Mouse (Mus musculus): ENCODE data around the gene Gm11559. TPM values are rescaled to one million over a fixed set of nuclear protein-coding genes. Genes with fewer than 3 reads are reported as not detected.

Gm11559 gene
- not detected in 2 replicates for polyA plus RNA-seq (2015; fragmentation: Nextera tagmentation; extraction: Ambion mirVana)

GRCm38 (mm10) chr11:99864176-99864575 lies at the start of gene Gm11559:
Gm11559 (plus strand) TSS chr11:99864476.

GRCm38 (mm10) chr11:99815566-99815965 lies 48.7 kb upstream of the Gm11559 start, which contains the start of gene Gm11564:
Gm11564 (minus strand) TSS chr11:99815666.

GRCm38 (mm10) chr11:99837966-99838365 lies 26.3 kb upstream of the Gm11559 start, which contains the start of gene 2300003K06Rik:
2300003K06Rik (minus strand) TSS chr11:99838066.

GRCm38 (mm10) chr11:99851508-99851907 lies 12.8 kb upstream of the Gm11559 start, which contains the start of gene Krtap4-16:
Krtap4-16 (minus strand) TSS chr11:99851608.

GRCm38 (mm10) chr11:99857617-99858016 lies 6.7 kb upstream of the Gm11559 start, which contains the start of gene Gm11568:
Gm11568 (plus strand) TSS chr11:99857917.

GRCm38 (mm10) chr11:99873089-99873488 lies 8.8 kb downstream of the Gm11559 start, which contains the start of gene Krtap9-1:
Krtap9-1 (plus strand) TSS chr11:99873389.

GRCm38 (mm10) chr11:99878887-99879286 lies 14.6 kb downstream of the Gm11559 start, which contains the start of gene Gm11567:
Gm11567 (plus strand) TSS chr11:99879187.

GRCm38 (mm10) chr11:99907620-99908019 lies 43.3 kb downstream of the Gm11559 start, which contains the start of gene Krtap31-1:
Krtap31-1 (plus strand) TSS chr11:99907920.

GRCm38 (mm10) chr11:99914451-99914850 lies 50.2 kb downstream of the Gm11559 start, which contains the start of gene Gm11565:
Gm11565 (plus strand) TSS chr11:99914751.

Other genes with a start within 250 kb of the Gm11559 start
- gene Krtap2-4, start 249.6 kb upstream of the Gm11559 start, polyA plus RNA-seq (2015; fragmentation: Nextera tagmentation; extraction: Ambion mirVana): not detected in 2 replicates
- not detected in 2 replicates for gene Gm11562, start 244.0 kb upstream of the Gm11559 start, polyA plus RNA-seq (2015; fragmentation: Nextera tagmentation; extraction: Ambion mirVana)
- gene Krtap4-1, start 236.2 kb upstream of the Gm11559 start, polyA plus RNA-seq (2015; fragmentation: Nextera tagmentation; extraction: Ambion mirVana): not detected in 2 replicates
- not detected in 2 replicates for gene Krtap4-2, start 229.4 kb upstream of the Gm11559 start, polyA plus RNA-seq (2015; fragmentation: Nextera tagmentation; extraction: Ambion mirVana)
- not detected in 2 replicates for gene Krtap4-7, start 220.4 kb upstream of the Gm11559 start, polyA plus RNA-seq (2015; fragmentation: Nextera tagmentation; extraction: Ambion mirVana)
- not detected in 2 replicates for gene Gm11555, start 214.2 kb upstream of the Gm11559 start, polyA plus RNA-seq (2015; fragmentation: Nextera tagmentation; extraction: Ambion mirVana)
- gene Gm11563, start 205.5 kb upstream of the Gm11559 start, polyA plus RNA-seq (2015; fragmentation: Nextera tagmentation; extraction: Ambion mirVana): not detected in 2 replicates
- not detected in 2 replicates for gene Krtap4-6, start 198.5 kb upstream of the Gm11559 start, polyA plus RNA-seq (2015; fragmentation: Nextera tagmentation; extraction: Ambion mirVana)
- gene Gm14190, start 173.7 kb upstream of the Gm11559 start, polyA plus RNA-seq (2015; fragmentation: Nextera tagmentation; extraction: Ambion mirVana): not detected in 2 replicates
- gene Gm14180, start 130.2 kb upstream of the Gm11559 start, polyA plus RNA-seq (2015; fragmentation: Nextera tagmentation; extraction: Ambion mirVana): not detected in 2 replicates
- not detected in 2 replicates for gene Gm11595, start 91.6 kb upstream of the Gm11559 start, polyA plus RNA-seq (2015; fragmentation: Nextera tagmentation; extraction: Ambion mirVana)
- gene Krtap4-8, start 83.8 kb upstream of the Gm11559 start, polyA plus RNA-seq (2015; fragmentation: Nextera tagmentation; extraction: Ambion mirVana): not detected in 2 replicates
- not detected in 2 replicates for gene Krtap4-9, start 79.3 kb upstream of the Gm11559 start, polyA plus RNA-seq (2015; fragmentation: Nextera tagmentation; extraction: Ambion mirVana)
- gene Gm11596, start 71.0 kb upstream of the Gm11559 start, polyA plus RNA-seq (2015; fragmentation: Nextera tagmentation; extraction: Ambion mirVana): not detected in 2 replicates
- gene Gm11569, start 65.5 kb upstream of the Gm11559 start, polyA plus RNA-seq (2015; fragmentation: Nextera tagmentation; extraction: Ambion mirVana): not detected in 2 replicates
- gene Gm11554, start 60.0 kb upstream of the Gm11559 start, polyA plus RNA-seq (2015; fragmentation: Nextera tagmentation; extraction: Ambion mirVana): not detected in 2 replicates
- not detected in 2 replicates for gene Krtap4-13, start 54.6 kb upstream of the Gm11559 start, polyA plus RNA-seq (2015; fragmentation: Nextera tagmentation; extraction: Ambion mirVana)
- not detected in 2 replicates for gene Gm11564, start 48.8 kb upstream of the Gm11559 start, polyA plus RNA-seq (2015; fragmentation: Nextera tagmentation; extraction: Ambion mirVana)
- not detected in 2 replicates for gene 2300003K06Rik, start 26.4 kb upstream of the Gm11559 start, polyA plus RNA-seq (2015; fragmentation: Nextera tagmentation; extraction: Ambion mirVana)
- gene Krtap4-16, start 12.9 kb upstream of the Gm11559 start, polyA plus RNA-seq (2015; fragmentation: Nextera tagmentation; extraction: Ambion mirVana): not detected in 2 replicates
- not detected in 2 replicates for gene Gm11568, start 6.6 kb upstream of the Gm11559 start, polyA plus RNA-seq (2015; fragmentation: Nextera tagmentation; extraction: Ambion mirVana)
- gene Krtap9-1, start 8.9 kb downstream of the Gm11559 start, polyA plus RNA-seq (2015; fragmentation: Nextera tagmentation; extraction: Ambion mirVana): not detected in 2 replicates
- not detected in 2 replicates for gene Gm11567, start 14.7 kb downstream of the Gm11559 start, polyA plus RNA-seq (2015; fragmentation: Nextera tagmentation; extraction: Ambion mirVana)
- gene Krtap31-1, start 43.4 kb downstream of the Gm11559 start, polyA plus RNA-seq (2015; fragmentation: Nextera tagmentation; extraction: Ambion mirVana): not detected in 2 replicates
- not detected in 2 replicates for gene Gm11565, start 50.3 kb downstream of the Gm11559 start, polyA plus RNA-seq (2015; fragmentation: Nextera tagmentation; extraction: Ambion mirVana)
- not detected in 2 replicates for gene Krtap31-2, start 71.8 kb downstream of the Gm11559 start, polyA plus RNA-seq (2015; fragmentation: Nextera tagmentation; extraction: Ambion mirVana)
- not detected in 2 replicates for gene Krtap9-5, start 84.0 kb downstream of the Gm11559 start, polyA plus RNA-seq (2015; fragmentation: Nextera tagmentation; extraction: Ambion mirVana)
- gene Krtap29-1, start 114.6 kb downstream of the Gm11559 start, polyA plus RNA-seq (2015; fragmentation: Nextera tagmentation; extraction: Ambion mirVana): not detected in 2 replicates
- not detected in 2 replicates for gene Krtap16-1, start 122.1 kb downstream of the Gm11559 start, polyA plus RNA-seq (2015; fragmentation: Nextera tagmentation; extraction: Ambion mirVana)
- gene Krtap17-1, start 129.5 kb downstream of the Gm11559 start, polyA plus RNA-seq (2015; fragmentation: Nextera tagmentation; extraction: Ambion mirVana): not detected in 2 replicates
- gene Krt33a, start 151.7 kb downstream of the Gm11559 start, polyA plus RNA-seq (2015; fragmentation: Nextera tagmentation; extraction: Ambion mirVana): not detected in 2 replicates
- gene Krt33b, start 165.4 kb downstream of the Gm11559 start, polyA plus RNA-seq (2015; fragmentation: Nextera tagmentation; extraction: Ambion mirVana): not detected in 2 replicates
- not detected in 2 replicates for gene Krt34, start 177.1 kb downstream of the Gm11559 start, polyA plus RNA-seq (2015; fragmentation: Nextera tagmentation; extraction: Ambion mirVana)
- not detected in 2 replicates for gene Krt31, start 186.1 kb downstream of the Gm11559 start, polyA plus RNA-seq (2015; fragmentation: Nextera tagmentation; extraction: Ambion mirVana)
- gene Krt32, start 223.8 kb downstream of the Gm11559 start, polyA plus RNA-seq (2015; fragmentation: Nextera tagmentation; extraction: Ambion mirVana): not detected in 2 replicates
- not detected in 2 replicates for gene Krt35, start 231.8 kb downstream of the Gm11559 start, polyA plus RNA-seq (2015; fragmentation: Nextera tagmentation; extraction: Ambion mirVana)
- gene Krt36, start 241.2 kb downstream of the Gm11559 start, polyA plus RNA-seq (2015; fragmentation: Nextera tagmentation; extraction: Ambion mirVana): 0.12 and 0.14 TPM in 2 replicates

All from adrenal gland, postnatal 0 days (tissue).